Mouse (Mus musculus) intestine, embryonic 16.5 days (tissue): Measurements from ENCODE around the gene Epop. TPM values are rescaled to one million over a fixed set of nuclear protein-coding genes. Genes with fewer than 3 reads are reported as not detected.
A peak's percentile ranks its signal among the peaks of the same experiment; 100 is the strongest.
"Not testable (repeated sequence)": the region's sequence is repeated elsewhere in the genome, so short reads cannot be mapped to it uniquely, and the experiment has no call there.

Experiments
- ATAC-seq: fragments of 200-750 bp; cut with Nextera tagmentation; 2 replicates; pipeline ENCODE4 v1.8.0; 2017; ENCODE audit warnings: moderate TSS enrichment, moderate library complexity
- H3K27ac ChIP-seq: fragments of 300-500 bp; sonication (generic); 2 replicates; pipeline ENCODE4 v1.5.1; 2014; ENCODE audit warnings: mild to moderate bottlenecking, low read length
- H3K27me3 ChIP-seq: fragments of 300-500 bp; sonication (generic); replicated peaks from 2 replicates; pipeline ENCODE4 v1.6.1; 2014; ENCODE audit warnings: low read length, control low read depth, mixed read lengths; ENCODE audit not compliant: control insufficient read depth, insufficient read depth
- H3K36me3 ChIP-seq: fragments of 300-500 bp; sonication (generic); 2 replicates; pipeline ENCODE4 v1.6.1; 2014; ENCODE audit warnings: low read length, control low read depth; ENCODE audit not compliant: control insufficient read depth, insufficient read depth
- H3K4me1 ChIP-seq: fragments of 300-500 bp; sonication (generic); 2 replicates; pipeline ENCODE4 v1.6.1; 2014; ENCODE audit warnings: low read length, control low read depth, mixed read lengths; ENCODE audit not compliant: control insufficient read depth, insufficient read depth
- H3K4me2 ChIP-seq: fragments of 300-500 bp; sonication (generic); 2 replicates; pipeline ENCODE4 v1.6.1; 2014; ENCODE audit warnings: low read depth, low read length, control low read depth
- H3K4me3 ChIP-seq: fragments of 300-500 bp; sonication (generic); 2 replicates; pipeline ENCODE4 v1.5.1; 2014; ENCODE audit warnings: mild to moderate bottlenecking, low read length
- H3K9ac ChIP-seq: fragments of 300-500 bp; sonication (generic); 2 replicates; pipeline ENCODE4 v1.6.1; 2014; ENCODE audit warnings: low read depth, low read length
- H3K9me3 ChIP-seq: fragments of 300-500 bp; sonication (generic); 2 replicates; pipeline ENCODE4 v1.6.1; 2016; ENCODE audit warnings: low read length, control low read depth; ENCODE audit not compliant: control insufficient read depth
- WGBS: fragments of 180-500 bp; shearing (Covaris S2); extraction: QIAGEN DNeasy Blood & Tissue Kit; methylation state at CpG from one replicate; pipeline ENCODE4 v1.1.7; 2014; 5-methylcytosine and 5-hydroxymethylcytosine counted together
- polyA plus RNA-seq: library from polyadenylated mRNA; unstranded; fragments of >200 nt; fragmentation: Nextera tagmentation; extraction: Ambion mirVana; gene quantifications from 2 replicates; pipeline ENCODE4 v1.2.1, GENCODE M21; 2015

Epop gene
- polyA plus RNA-seq, 1 experiment from 2014 or later, result 1.1 TPM

DNA sequence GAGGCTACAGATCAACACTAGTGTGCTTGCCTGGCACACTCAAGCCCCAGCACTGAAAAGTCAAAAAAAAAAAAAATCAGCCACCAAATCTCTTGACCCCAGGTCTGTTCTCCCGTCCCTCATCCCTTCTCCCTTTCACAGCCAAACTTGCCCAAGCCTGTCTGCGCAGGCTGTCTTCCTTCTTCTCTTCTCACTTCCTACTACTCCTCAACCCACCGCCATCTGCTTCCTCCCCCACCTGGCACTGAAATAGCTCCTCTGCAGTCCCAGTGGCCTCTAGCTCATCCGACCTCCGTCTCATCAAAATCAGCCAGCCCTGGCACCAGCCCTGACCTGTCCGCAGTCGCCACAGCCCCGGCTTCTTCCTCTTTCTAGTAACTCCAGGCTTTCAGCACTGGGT is 12.2 kb upstream of the Epop start:
- Histone ChIP-seq H3K9me3 (no peaks in the 10 kb centered on the region), H3K4me2 (no peak overlapping the region), H3K27ac (no peak overlapping the region), H3K27me3 (no peaks in the 10 kb centered on the region), H3K4me1 (no peaks in the 10 kb centered on the region), H3K9ac (no peak overlapping the region; the same call in 1 of the 2 replicates), H3K4me3 (no peak overlapping the region), H3K36me3 (no peaks in the 10 kb centered on the region)
- 63% methylated on average over 8 of the region's 8 CpGs for WGBS
- ATAC-seq, result no peak

GRCm38 (mm10) chr11:97635468-97636019 is 6.0 kb upstream of the Epop start:
- Histone ChIP-seq H3K27me3 (peaks cover 11% of the 10 kb centered on the region), H3K9ac (no peak overlapping the region), H3K27ac (no peak overlapping the region), H3K36me3 (no peaks in the 10 kb centered on the region), H3K4me2 (no peak overlapping the region), H3K9me3 (no peaks in the 10 kb centered on the region), H3K4me1 (no peaks in the 10 kb centered on the region), H3K4me3 (no peak overlapping the region)
- WGBS, result 68% methylated on average over 11 of the region's 11 CpGs
- ATAC-seq, result no peak

DNA sequence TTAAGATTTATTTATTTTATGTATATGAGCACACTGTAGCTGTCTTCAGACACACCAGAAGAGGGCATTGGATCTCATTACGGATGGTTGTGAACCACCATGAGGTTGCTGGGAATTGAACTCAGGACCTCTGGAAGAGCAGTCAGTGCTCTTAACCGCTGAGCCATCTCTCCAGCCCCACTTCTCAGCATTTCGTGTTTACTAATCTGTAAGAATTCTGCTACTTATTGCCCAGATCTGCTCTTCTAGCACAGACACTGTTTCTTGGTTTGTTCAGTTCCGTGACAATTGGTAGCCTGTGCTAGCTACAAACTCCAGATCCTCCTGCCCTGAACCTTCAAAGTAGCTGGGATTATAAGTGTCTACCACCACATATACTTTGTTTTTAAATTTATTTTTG is 2.9 kb upstream of the Epop start:
- 83% methylated on average over 4 of the region's 4 CpGs for WGBS
- H3K9me3 ChIP-seq, H3K36me3 ChIP-seq, H3K4me2 ChIP-seq, ATAC-seq, H3K27ac ChIP-seq, H3K9ac ChIP-seq, H3K4me3 ChIP-seq: not testable (repeated sequence)
- H3K27me3 ChIP-seq, result peaks cover 31% of the 10 kb centered on the region
- H3K4me1 ChIP-seq, result peaks cover 18% of the 10 kb centered on the region

GRCm38 (mm10) chr11:97631938-97632337 is 2.4 kb upstream of the Epop start:
- Histone ChIP-seq H3K27ac (no peak overlapping the region), H3K9ac (no peak overlapping the region), H3K4me2 (no peak overlapping the region), H3K36me3 (no peaks in the 10 kb centered on the region), H3K4me1 (peaks cover 19% of the 10 kb centered on the region), H3K27me3 (peaks cover 36% of the 10 kb centered on the region), H3K4me3 (no peak overlapping the region), H3K9me3 (no peaks in the 10 kb centered on the region)
- ATAC-seq, result no peak
- WGBS, result 5% methylated on average over 12 of the region's 12 CpGs

DNA sequence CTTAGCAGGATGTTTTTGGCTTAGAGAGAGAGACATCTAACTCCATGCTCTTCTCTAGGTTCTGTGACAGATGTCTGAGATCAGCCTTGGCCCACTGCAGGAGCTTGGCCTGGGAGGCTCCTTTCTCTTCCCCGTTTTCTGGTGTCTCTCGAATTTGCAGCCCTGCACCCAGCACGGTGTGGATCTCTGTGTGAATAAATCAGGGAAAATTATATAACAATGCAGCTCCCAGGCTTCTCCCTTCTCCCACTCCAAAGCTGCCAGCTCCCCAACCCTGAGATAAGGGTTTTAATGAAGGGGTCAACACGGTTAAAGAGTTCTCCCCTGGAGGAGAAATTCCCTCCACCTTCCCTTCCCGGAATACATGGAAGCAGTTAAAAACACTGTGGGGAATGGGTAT is 2.0 kb upstream of the Epop start:
- Histone ChIP-seq H3K36me3 (no peaks in the 10 kb centered on the region), H3K9me3 (no peaks in the 10 kb centered on the region), H3K4me1 (peaks cover 22% of the 10 kb centered on the region), H3K27ac (no peak overlapping the region), H3K27me3 (peaks cover 40% of the 10 kb centered on the region), H3K4me2 (no peak overlapping the region), H3K4me3 (no peak overlapping the region), H3K9ac (no peak overlapping the region)
- ATAC-seq, result no peak
- 22% methylated on average over 5 of the region's 5 CpGs for WGBS

- 39% methylated on average over 2 of the region's 2 CpGs for WGBS
- Histone ChIP-seq H3K27me3 (peaks cover 44% of the 10 kb centered on the region), H3K9ac (no peak overlapping the region), H3K4me2 (no peak overlapping the region), H3K4me1 (peaks cover 22% of the 10 kb centered on the region), H3K9me3 (no peaks in the 10 kb centered on the region), H3K4me3 (no peak overlapping the region), H3K27ac (no peak overlapping the region), H3K36me3 (no peaks in the 10 kb centered on the region)
- ATAC-seq, result no peak
Observed at GRCm38 (mm10) chr11:97631046-97631445, 1.5 kb upstream of the Epop start.

GRCm38 (mm10) chr11:97628568-97629518 is 659 bp downstream of the Epop start:
- ATAC-seq, result peak; percentile 49
- H3K4me1 ChIP-seq, result peaks cover 22% of the 10 kb centered on the region
- H3K36me3 ChIP-seq, result no peaks in the 10 kb centered on the region
- peaks cover 64% of the 10 kb centered on the region for H3K27me3 ChIP-seq
- peak overlapping the region; percentile 76 for H3K9ac ChIP-seq
- H3K4me3 ChIP-seq, result peak overlapping the region; percentile 73
- no peak overlapping the region for H3K27ac ChIP-seq
- peak overlapping the region; percentile 89 for H3K4me2 ChIP-seq
- WGBS, result 1% methylated on average over 86 of the region's 106 CpGs
- no peaks in the 10 kb centered on the region for H3K9me3 ChIP-seq

DNA sequence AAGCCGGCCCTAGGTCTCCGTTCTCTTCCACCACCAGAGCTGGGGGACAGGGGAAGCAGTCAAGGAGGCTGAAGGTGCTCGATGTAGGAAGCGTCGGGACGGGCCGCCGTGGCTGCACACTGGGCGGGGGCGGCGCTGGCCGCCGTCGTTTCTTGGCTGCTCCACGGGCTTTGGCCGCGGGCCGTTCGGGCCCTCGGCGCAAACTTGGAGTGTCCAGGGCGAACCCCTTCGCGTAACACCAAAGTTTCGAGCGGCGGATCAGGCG is 1.3 kb downstream of the Epop start:
- ATAC-seq, result no peak
- H3K27me3 ChIP-seq, result peaks cover 69% of the 10 kb centered on the region
- no peak overlapping the region for H3K27ac ChIP-seq
- H3K36me3 ChIP-seq, result no peaks in the 10 kb centered on the region
- H3K4me3 ChIP-seq, result peak overlapping the region; percentile 73
- peak overlapping the region; percentile 89 for H3K4me2 ChIP-seq
- 2% methylated on average over 28 of the region's 28 CpGs for WGBS
- H3K9ac ChIP-seq, result peak overlapping the region; percentile 76
- no peaks in the 10 kb centered on the region for H3K9me3 ChIP-seq
- H3K4me1 ChIP-seq, result peaks cover 22% of the 10 kb centered on the region

DNA sequence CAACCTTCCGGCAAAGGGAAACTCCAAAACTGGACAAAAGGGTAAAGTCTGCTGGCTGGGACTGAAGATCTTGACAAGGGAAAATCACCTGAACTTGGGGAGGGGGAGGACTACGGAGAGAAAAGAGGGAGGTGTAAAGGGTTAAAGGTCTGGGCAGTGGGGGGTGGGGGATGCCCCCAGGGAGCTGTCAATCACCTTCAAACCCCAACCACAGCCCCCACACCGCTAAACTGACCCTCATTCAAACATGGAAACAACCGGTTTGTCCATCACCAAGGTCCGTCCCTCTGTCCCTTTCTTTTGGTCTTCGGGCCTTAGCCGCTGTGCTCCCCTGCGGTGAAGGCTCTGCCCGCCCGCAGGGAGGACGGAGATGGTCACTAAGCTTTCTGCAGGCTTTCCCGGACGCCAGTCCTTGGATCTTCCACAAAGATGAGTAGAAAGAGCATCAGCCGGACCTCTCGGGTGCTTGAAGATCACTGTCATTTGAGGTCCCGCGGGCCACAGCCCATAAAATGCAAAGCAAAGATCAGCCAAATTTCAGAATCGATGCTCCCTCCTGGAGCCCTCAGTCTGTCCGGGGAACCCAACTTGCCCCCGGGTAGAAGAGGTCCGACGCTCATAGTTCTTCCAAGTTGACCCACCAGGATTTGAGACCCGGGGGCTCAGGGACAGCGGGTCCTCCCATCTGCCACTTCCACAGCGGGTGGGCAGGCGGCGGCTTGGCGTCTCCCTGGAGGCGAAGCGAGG is 1.8 kb downstream of the Epop start:
- H3K9me3 ChIP-seq, result no peaks in the 10 kb centered on the region
- peaks cover 22% of the 10 kb centered on the region for H3K4me1 ChIP-seq
- H3K4me3 ChIP-seq, result peak overlapping the region; percentile 73
- 11% methylated on average over 30 of the region's 30 CpGs for WGBS
- no peaks in the 10 kb centered on the region for H3K36me3 ChIP-seq
- peaks cover 71% of the 10 kb centered on the region for H3K27me3 ChIP-seq
- no peak overlapping the region for H3K27ac ChIP-seq
- no peak for ATAC-seq
- peak overlapping the region; percentile 76 for H3K9ac ChIP-seq
- peak overlapping the region; percentile 89 for H3K4me2 ChIP-seq
